ENCODE assay signal across 9 mouse cellular contexts in genomic region chr2:144009081-144009480, GRCm38 (mm10). TPM values are rescaled to one million over a fixed set of nuclear protein-coding genes. Genes with fewer than 3 reads are reported as not detected.
DNase-seq lines count a peak whose midpoint lies in the region; ATAC-seq and TF ChIP-seq lines count a peak whose summit lies in the region.
"Had no signal": no experiment of that assay in that cellular context is flagged by ENCODE, and none has a peak within 500 bp of the region (broad histone marks: within the 10 kb centered on the region; RNA-seq: fewer than 3 reads in every experiment).

No protein-coding gene starts in this region.

- ATAC-seq in hindbrain, embryonic 16.5 days, result no peak
- ATAC-seq in midbrain, embryonic 13.5 days, result no peak

- no peaks in the 10 kb centered on the region for H3K9me3 ChIP-seq in hindbrain, embryonic 16.5 days (ENCODE audit: control insufficient read depth, low read length)
- H3K9me3 ChIP-seq in midbrain, embryonic 13.5 days, result no peaks in the 10 kb centered on the region

- no peak overlapping the region for H3K9ac ChIP-seq in hindbrain, embryonic 16.5 days (ENCODE audit: low read depth, low read length)
- no peak overlapping the region for H3K9ac ChIP-seq in midbrain, embryonic 13.5 days (replicated peaks)

- peak overlapping the region; percentile 73; the same call in 1 of the 2 replicates for H3K27ac ChIP-seq in kidney, adult 2 months (ENCODE audit: insufficient read depth, low read depth, low read length)
- peak overlapping the region; percentile 96 for H3K27ac ChIP-seq in bone marrow, adult 2 months (ENCODE audit: control insufficient read depth, insufficient read depth, low read depth, low read length, poor library complexity)
- 0 out of 2 replicates have a peak overlapping the region, but pooled peaks have one; percentile 16 for H3K27ac ChIP-seq in hindbrain, embryonic 16.5 days (ENCODE audit: low read depth, low read length)
- no peak overlapping the region for H3K27ac ChIP-seq in midbrain, embryonic 13.5 days

- no peak overlapping the region for H3K4me3 ChIP-seq in kidney, adult 2 months (ENCODE audit: insufficient read depth, low read depth, low read length)
- H3K4me3 ChIP-seq in bone marrow, adult 2 months (replicated peaks; ENCODE audit: control insufficient read depth, low read depth, low read length), result no peak overlapping the region
- peak overlapping the region; percentile 94; the same call in 1 of the 2 replicates for H3K4me3 ChIP-seq in hindbrain, embryonic 16.5 days (ENCODE audit: low read length)
- 0 out of 2 replicates have a peak overlapping the region, but pooled peaks have one; percentile 87 for H3K4me3 ChIP-seq in midbrain, embryonic 13.5 days (replicated peaks)

- TF ChIP-seq POLR2A in kidney, adult 2 months (IDR thresholded peaks at IDR 0.05; ENCODE audit: low read depth, low read length), result no peak
- TF ChIP-seq POLR2A in bone marrow, adult 2 months (IDR thresholded peaks at IDR 0.05; ENCODE audit: borderline replicate concordance, control insufficient read depth, low read depth, low read length), result no peak

- no peaks in the 10 kb centered on the region for H3K27me3 ChIP-seq in kidney, adult 2 months (replicated peaks; ENCODE audit: control insufficient read depth, insufficient read depth, low read length)
- H3K27me3 ChIP-seq in hindbrain, embryonic 16.5 days (replicated peaks; ENCODE audit: control insufficient read depth, insufficient read depth, low read length), result no peaks in the 10 kb centered on the region
- no peaks in the 10 kb centered on the region for H3K27me3 ChIP-seq in midbrain, embryonic 13.5 days

- H3K4me1 ChIP-seq in kidney, adult 2 months (ENCODE audit: control insufficient read depth, insufficient read depth, low read length), result peaks cover 35% of the 10 kb centered on the region
- H3K4me1 ChIP-seq in bone marrow, adult 2 months (ENCODE audit: control insufficient read depth, insufficient read depth, low read length), result peaks cover 5% of the 10 kb centered on the region
- peaks cover 18% of the 10 kb centered on the region for H3K4me1 ChIP-seq in hindbrain, embryonic 16.5 days (ENCODE audit: control insufficient read depth, insufficient read depth, low read depth, low read length)
- H3K4me1 ChIP-seq in midbrain, embryonic 13.5 days (replicated peaks), result peaks cover 15% of the 10 kb centered on the region

- 52% methylated on average over 1 of the region's 1 CpGs for WGBS in kidney, adult 2 months
- WGBS in bone marrow, adult 2 months, result 30% methylated on average over 1 of the region's 1 CpGs
- WGBS in hindbrain, embryonic 16.5 days, result 77% methylated on average over 1 of the region's 1 CpGs
- WGBS in midbrain, embryonic 13.5 days, result 71% methylated on average over 1 of the region's 1 CpGs

- DNase-seq in kidney, adult 2 months, result no peak
- DNase-seq in kidney, postnatal 10 days, result no peak
- no peak for DNase-seq in right cerebral cortex, postnatal 14 days
- DNase-seq in frontal cortex, adult 2 months (ENCODE audit: extremely low spot score in 1 of 2, low spot score in 1 of 2), result no peak
- no peak for DNase-seq in adrenal gland, adult 2 months

- TF ChIP-seq CTCF in kidney, adult 2 months (conservative IDR thresholded peaks at IDR 0.05; ENCODE audit: insufficient read depth, insufficient read length, low read depth, low read length), result no peak
- no peak for TF ChIP-seq CTCF in bone marrow, adult 2 months (IDR thresholded peaks at IDR 0.05; ENCODE audit: control insufficient read depth, insufficient read depth, low read length)

- H3K36me3 ChIP-seq in kidney, adult 2 months (ENCODE audit: control insufficient read depth, insufficient read depth, low read length), result no peaks in the 10 kb centered on the region
- no peaks in the 10 kb centered on the region for H3K36me3 ChIP-seq in hindbrain, embryonic 16.5 days (ENCODE audit: control insufficient read depth, insufficient read depth, low read length)
- H3K36me3 ChIP-seq in midbrain, embryonic 13.5 days, result no peaks in the 10 kb centered on the region

- peak overlapping the region; percentile 68 for H3K4me2 ChIP-seq in hindbrain, embryonic 16.5 days (ENCODE audit: low read length)
- peak overlapping the region; percentile 66; the same call in 1 of the 2 replicates for H3K4me2 ChIP-seq in midbrain, embryonic 13.5 days (replicated peaks)

RNA-seq across cellular contexts. Expression of gene Rrbp1, which starts 2.0 kb away (rescaled TPM):
- polyA plus RNA-seq in kidney, adult 2 months (2012; rRNA removed), result 61.7 and 69.2 TPM in 2 replicates
- polyA plus RNA-seq in bone marrow, adult 2 months (2011; ENCODE audit: insufficient read depth, insufficient read length, low replicate concordance, missing spikeins), result 62.5 and 155 TPM in 2 replicates
- 29.2 and 32.8 TPM in 2 replicates for polyA plus RNA-seq in hindbrain, embryonic 16.5 days (2015; fragmentation: Nextera tagmentation; extraction: Ambion mirVana)
- polyA plus RNA-seq in midbrain, embryonic 13.5 days (2015; fragmentation: Nextera tagmentation; extraction: Ambion mirVana), result 28.2 and 33.5 TPM in 2 replicates
- 71.3 and 72.4 TPM in 2 replicates for polyA plus RNA-seq in frontal cortex, adult 2 months (2012; rRNA removed)
- 100 to 1,000 TPM; 162 to 193 TPM for total RNA-seq in adrenal gland, adult 2 months (2021)
- polyA plus RNA-seq in adrenal gland, adult 2 months (2012; rRNA removed), result 30.3 and 36.0 TPM in 2 replicates

RNA-seq across cellular contexts. Expression of gene Banf2, which starts 23.8 kb away (rescaled TPM):
- not detected in 2 replicates for polyA plus RNA-seq in kidney, adult 2 months (2012; rRNA removed)
- not detected in 2 replicates for polyA plus RNA-seq in bone marrow, adult 2 months (2011; ENCODE audit: insufficient read depth, insufficient read length, low replicate concordance, missing spikeins)
- polyA plus RNA-seq in hindbrain, embryonic 16.5 days (2015; fragmentation: Nextera tagmentation; extraction: Ambion mirVana), result not detected in 2 replicates
- not detected in 2 replicates for polyA plus RNA-seq in midbrain, embryonic 13.5 days (2015; fragmentation: Nextera tagmentation; extraction: Ambion mirVana)
- not detected in 2 replicates for polyA plus RNA-seq in frontal cortex, adult 2 months (2012; rRNA removed)
- not detected for total RNA-seq in adrenal gland, adult 2 months (2021)
- polyA plus RNA-seq in adrenal gland, adult 2 months (2012; rRNA removed), result not detected in 2 replicates
- total RNA-seq: left cerebral cortex, postnatal 10 days had no signal

Comparison
In these comparisons a context has a peak if more than half of its experiments do, and no peak if none do; other contexts are left out.
1. H3K4me3 ChIP-seq: peak in hindbrain, embryonic 16.5 days (single experiment) and midbrain, embryonic 13.5 days (single experiment); none in kidney, adult 2 months (single experiment) and bone marrow, adult 2 months (single experiment).